Mouse (Mus musculus) bone marrow, adult 2 months (tissue): ENCODE measurements at regions not wholly inside any gene's neighbourhood (a gene's known extent, or its start where the extent isn't known, plus 50 kb on each side); places are given as distances from the start of the nearest gene placed in this dataset.

Experiments used
- H3K27ac ChIP-seq: fragments of 200-500 bp; 2 replicates; pipeline ENCODE4 v1.5.1; 2012; ENCODE audit warnings: low read depth, mild to moderate bottlenecking, control low read depth, inconsistent platforms, low read length; ENCODE audit not compliant: control insufficient read depth, poor library complexity, insufficient read depth
- H3K4me1 ChIP-seq: fragments of 200-500 bp; 2 replicates; pipeline ENCODE4 v1.6.1; 2011; ENCODE audit warnings: low read length; ENCODE audit not compliant: control insufficient read depth, insufficient read depth
- H3K4me3 ChIP-seq: fragments of 200-500 bp; replicated peaks from 2 replicates; pipeline ENCODE3; 2011; ENCODE audit warnings: mild to moderate bottlenecking, low read depth, low read length, control low read depth; ENCODE audit not compliant: control insufficient read depth
- CTCF ChIP-seq: fragments of 200-500 bp; IDR thresholded peaks from 2 replicates; pipeline ENCODE4 v1.5.1; 2011; ENCODE audit warnings: low read length, control low read depth; ENCODE audit not compliant: control insufficient read depth, insufficient read depth
- POLR2A ChIP-seq: fragments of 200-500 bp; IDR thresholded peaks from 2 replicates; pipeline ENCODE4 v1.6.1; 2011; ENCODE audit warnings: low read depth, mild to moderate bottlenecking, control low read depth, low read length, borderline replicate concordance; ENCODE audit not compliant: control insufficient read depth
- WGBS: fragments of 180-500 bp; shearing (Covaris S2); methylation state at CpG from one replicate; pipeline ENCODE4 v1.1.7; 2018; 5-methylcytosine and 5-hydroxymethylcytosine counted together

DNA sequence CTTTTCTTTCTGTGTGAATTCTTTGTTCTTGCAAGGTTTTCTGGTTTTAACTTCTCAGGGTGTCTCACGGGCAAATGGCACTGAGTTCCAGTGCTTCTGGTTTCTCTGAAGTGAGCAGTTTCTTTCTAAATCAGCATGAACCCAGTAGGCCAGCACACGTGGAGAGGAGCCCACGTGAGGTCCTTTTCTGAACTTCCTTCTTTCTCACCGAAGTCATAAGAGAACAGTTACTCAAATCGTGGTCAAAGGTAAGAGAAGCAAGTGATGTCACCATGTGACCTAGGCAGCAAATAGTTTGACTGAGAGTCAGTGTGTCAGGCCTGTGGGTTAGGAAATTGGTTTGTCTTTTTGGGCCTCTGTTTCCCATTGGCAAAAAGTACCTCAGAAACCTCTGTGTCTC lies 84.8 kb upstream of the Tsc22d1 start:
- H3K4me3 ChIP-seq = no peak overlapping the region
- H3K4me1 ChIP-seq = no peaks in the 10 kb centered on the region
- H3K27ac ChIP-seq = no peak overlapping the region
- 13% methylated on average over 5 of the region's 5 CpGs for WGBS
- no peak for TF ChIP-seq CTCF
- no peak for TF ChIP-seq POLR2A

DNA sequence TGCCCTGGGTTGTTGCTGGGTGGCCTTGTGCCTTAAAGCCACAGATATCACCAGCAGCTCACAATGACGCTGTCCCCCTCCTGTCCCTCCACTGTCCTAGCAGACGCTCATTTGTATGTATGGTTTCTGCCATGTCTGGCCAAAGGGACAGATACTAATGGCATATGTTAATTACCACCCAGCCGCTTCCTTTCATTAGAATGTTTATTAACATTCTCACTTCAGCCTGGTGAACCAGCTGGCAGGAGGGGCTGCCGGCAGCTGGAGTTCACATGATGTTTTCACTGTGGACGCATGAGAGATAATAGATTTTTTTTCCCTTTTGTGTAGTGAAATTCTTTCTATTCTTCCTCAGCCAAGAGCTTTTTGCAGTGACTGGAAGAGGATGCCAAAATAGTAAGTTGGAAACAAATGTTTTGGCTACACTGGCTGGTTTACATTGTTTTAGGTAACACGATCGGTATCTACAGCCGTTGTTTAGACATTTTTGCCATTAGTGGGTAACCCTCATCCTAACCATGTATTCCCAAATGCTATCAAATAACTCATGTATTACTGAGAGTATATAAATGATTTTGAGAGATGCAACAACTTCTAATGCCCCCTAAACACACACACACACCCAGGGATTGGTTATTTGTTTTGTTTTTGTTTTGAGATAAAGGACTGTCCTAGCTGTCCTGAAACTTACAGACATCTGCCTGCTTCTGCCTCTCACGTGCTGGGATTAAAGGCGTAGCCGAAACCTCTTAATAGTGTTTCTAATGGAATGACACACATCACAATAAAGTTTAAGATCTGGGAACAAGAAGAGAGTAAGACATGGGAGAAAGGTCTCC lies 83.0 kb upstream of the Tsc22d1 start:
- no peak overlapping the region for H3K27ac ChIP-seq
- no peaks in the 10 kb centered on the region for H3K4me1 ChIP-seq
- TF ChIP-seq CTCF (no peak), POLR2A (no peak)
- no peak overlapping the region for H3K4me3 ChIP-seq
- WGBS = 83% methylated on average over 11 of the region's 11 CpGs

DNA sequence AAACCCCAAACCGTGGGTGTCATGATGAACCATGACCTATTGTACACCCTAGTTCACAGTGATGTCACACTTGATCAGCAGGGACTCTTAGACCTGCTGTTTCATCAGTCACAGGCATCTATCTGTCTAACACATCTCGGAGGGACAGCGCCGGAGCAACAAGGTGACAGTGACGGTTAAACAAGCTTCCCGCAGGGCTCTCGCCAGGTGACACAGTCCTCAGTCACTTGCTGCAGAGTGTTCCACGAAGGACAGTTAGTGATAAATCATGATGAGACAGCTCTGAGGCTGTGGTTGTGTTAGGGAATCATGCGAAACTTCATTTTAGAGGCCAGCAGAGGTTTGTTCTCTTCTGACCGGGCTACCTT lies 82.4 kb upstream of the Tsc22d1 start:
- WGBS = 79% methylated on average over 10 of the region's 10 CpGs
- Histone ChIP-seq H3K4me3 (no peak overlapping the region), H3K27ac (no peak overlapping the region), H3K4me1 (no peaks in the 10 kb centered on the region)
- TF ChIP-seq CTCF (no peak), POLR2A (no peak)

GRCm38 (mm10) chr14:76340789-76341188 lies 74.0 kb upstream of the Tsc22d1 start:
- 75% methylated on average over 7 of the region's 7 CpGs for WGBS
- H3K27ac ChIP-seq = no peak overlapping the region
- H3K4me1 ChIP-seq = no peaks in the 10 kb centered on the region; the same call in 1 of the 2 replicates
- no peak for TF ChIP-seq POLR2A
- no peak for TF ChIP-seq CTCF
- H3K4me3 ChIP-seq = no peak overlapping the region

- Histone ChIP-seq H3K4me1 (no peaks in the 10 kb centered on the region; the same call in 1 of the 2 replicates), H3K27ac (no peak overlapping the region), H3K4me3 (no peak overlapping the region)
- WGBS = 85% methylated on average over 10 of the region's 10 CpGs
- TF ChIP-seq CTCF (no peak), POLR2A (no peak)
These were observed 73.5 kb upstream of the Tsc22d1 start for GRCm38 (mm10) chr14:76341226-76341625.

GRCm38 (mm10) chr14:76351856-76352255 lies 62.9 kb upstream of the Tsc22d1 start:
- TF ChIP-seq CTCF (no peak), POLR2A (no peak)
- Histone ChIP-seq H3K4me1 (no peaks in the 10 kb centered on the region), H3K27ac (no peak overlapping the region), H3K4me3 (no peak overlapping the region)
- 70% methylated on average over 9 of the region's 9 CpGs for WGBS

DNA sequence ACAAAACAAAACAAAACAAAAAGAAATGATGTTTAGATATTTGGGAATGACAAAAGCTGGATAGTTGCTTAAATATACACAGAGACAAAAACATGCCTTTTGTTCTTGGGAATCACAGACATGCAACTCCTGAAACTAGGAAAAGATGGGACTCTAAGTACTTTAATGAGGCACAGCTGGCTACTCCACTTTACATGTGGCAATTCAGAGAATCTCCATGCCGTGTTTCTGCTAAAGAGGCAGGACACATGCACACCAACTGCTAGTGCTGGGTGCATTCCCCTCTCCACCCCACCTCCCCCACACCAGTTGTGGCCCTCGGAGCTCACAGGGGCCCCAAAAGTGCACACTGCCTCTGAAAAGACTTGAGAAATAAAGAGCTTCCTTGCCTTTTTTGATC lies 58.6 kb upstream of the Tsc22d1 start:
- whole genome bisulfite sequencing = 60% methylated on average over 2 of the region's 2 CpGs
- Histone ChIP-seq H3K4me3 (no peak overlapping the region), H3K4me1 (no peaks in the 10 kb centered on the region), H3K27ac (no peak overlapping the region)
- TF ChIP-seq POLR2A = no peak
- TF ChIP-seq CTCF = no peak

DNA sequence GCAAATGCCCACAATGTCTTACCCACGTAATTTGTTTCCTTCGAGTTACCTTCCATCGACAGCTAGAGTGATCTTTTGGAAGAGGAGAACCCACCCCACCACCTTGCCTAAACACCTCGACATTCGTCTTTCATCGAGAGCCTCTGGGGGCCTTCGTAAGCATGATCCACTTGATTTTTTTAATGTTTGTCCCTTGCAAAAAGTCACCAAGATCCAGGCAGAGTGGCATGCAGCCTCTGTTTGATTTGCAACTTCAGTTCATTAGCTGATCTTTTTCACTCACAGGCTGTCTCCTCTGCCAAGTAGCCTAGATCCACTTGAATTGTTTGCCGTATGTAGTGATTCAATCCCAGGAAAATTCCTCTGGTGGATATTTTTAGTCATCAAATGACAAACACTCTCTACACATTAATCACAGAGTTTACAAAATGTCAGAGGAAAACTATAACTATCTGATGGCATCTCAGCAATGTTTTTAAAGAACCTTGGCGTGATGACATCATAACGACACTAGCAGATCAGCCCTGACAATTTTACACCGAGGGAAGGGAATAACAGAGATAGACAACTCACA lies 54.8 kb upstream of the Tsc22d1 start:
- TF ChIP-seq POLR2A = no peak
- TF ChIP-seq CTCF = no peak
- Histone ChIP-seq H3K27ac (no peak overlapping the region), H3K4me3 (no peak overlapping the region), H3K4me1 (no peaks in the 10 kb centered on the region)
- whole genome bisulfite sequencing = 89% methylated on average over 11 of the region's 11 CpGs
